Mouse (Mus musculus) MEL (cell line): ENCODE measurements at regions not wholly inside any gene's neighbourhood (a gene's known extent, or its start where the extent isn't known, plus 50 kb on each side); places are given as distances from the start of the nearest gene placed in this dataset.

Experiments
- TCF12 ChIP-seq: IDR thresholded peaks from 2 replicates; pipeline ENCODE4 v1.6.1; 2014; ENCODE audit warnings: low read depth, mild to moderate bottlenecking, inconsistent platforms, low read length, improper control_type of control experiment, moderate library complexity
- UBTF ChIP-seq: IDR thresholded peaks from 2 replicates; pipeline ENCODE4 v1.6.1; 2012; ENCODE audit warnings: low read depth, mild to moderate bottlenecking, inconsistent platforms, low read length, improper control_type of control experiment, moderate library complexity, borderline replicate concordance; ENCODE audit not compliant: insufficient read depth

DNA sequence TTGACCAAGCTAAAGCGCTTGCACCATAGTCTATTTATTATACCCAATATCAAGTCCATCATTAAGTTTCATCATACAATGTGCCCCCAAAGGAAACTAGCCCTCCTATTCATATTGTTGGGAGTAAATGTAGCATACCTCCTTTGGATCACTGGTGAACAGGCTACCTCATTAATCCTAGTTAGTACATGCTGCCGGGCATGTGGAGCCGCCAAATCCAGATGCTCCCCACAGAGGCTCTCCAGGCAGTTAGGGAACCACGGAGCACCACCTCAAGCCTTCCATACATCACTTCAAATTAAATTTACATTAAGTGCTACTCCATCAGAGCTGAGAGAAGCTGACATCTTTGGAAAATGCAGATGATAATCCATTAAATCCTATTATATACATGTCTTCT, 81.1 kb upstream of the Foxd3 start:
- TF ChIP-seq TCF12 = no peak
- no peak for TF ChIP-seq UBTF
